Mouse (Mus musculus): ENCODE results near the gene Cdh12. TPM values are rescaled to one million over a fixed set of nuclear protein-coding genes. Genes with fewer than 3 reads are reported as not detected.
"Not testable (repeated sequence)": the region's sequence is repeated elsewhere in the genome, so short reads cannot be mapped to it uniquely, and the experiment has no call there.

Cdh12 gene
- total RNA-seq, 2 experiments from 2014 or later: not detected

DNA sequence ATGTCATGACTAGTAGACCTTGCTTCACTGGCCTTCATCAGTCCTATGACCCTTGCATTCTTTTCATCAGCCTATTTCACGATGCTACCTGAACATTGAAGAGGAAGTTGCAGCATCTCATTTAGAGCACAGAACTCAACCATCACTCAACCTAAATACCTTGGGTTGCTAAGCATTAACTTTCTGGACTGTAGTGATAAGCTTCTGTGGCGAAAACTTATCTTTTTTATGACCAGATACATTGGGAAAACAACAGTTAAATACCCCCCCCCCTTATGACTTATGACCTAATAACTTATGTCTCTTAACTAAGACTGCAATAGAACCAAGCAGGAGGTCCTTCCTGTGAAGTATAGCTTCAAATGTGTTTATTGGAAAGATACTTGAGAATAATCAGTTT is 620.2 kb downstream of the Cdh12 start:
- ATAC-seq (replicated peaks; ENCODE audit: poor library complexity, severe bottlenecking): no peak

DNA sequence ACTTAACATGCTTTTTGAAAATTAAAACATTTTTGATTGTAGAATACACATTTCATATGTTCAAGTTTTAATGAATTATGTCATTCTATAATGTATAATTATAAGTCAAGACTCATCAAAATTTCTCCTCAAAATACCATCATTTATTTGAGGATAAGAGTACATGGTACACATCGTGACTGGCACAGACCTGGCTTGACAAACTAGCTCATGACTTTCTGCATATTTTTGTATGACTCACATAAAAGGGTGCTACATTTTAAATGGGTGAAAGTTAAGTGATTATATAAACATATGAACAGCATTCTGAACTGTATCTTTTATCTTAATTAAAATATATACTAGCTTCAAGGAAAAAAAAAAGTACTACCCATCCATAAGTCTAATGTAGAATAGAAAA is 643.8 kb downstream of the Cdh12 start:
- ATAC-seq (replicated peaks; ENCODE audit: poor library complexity, severe bottlenecking): no peak

DNA sequence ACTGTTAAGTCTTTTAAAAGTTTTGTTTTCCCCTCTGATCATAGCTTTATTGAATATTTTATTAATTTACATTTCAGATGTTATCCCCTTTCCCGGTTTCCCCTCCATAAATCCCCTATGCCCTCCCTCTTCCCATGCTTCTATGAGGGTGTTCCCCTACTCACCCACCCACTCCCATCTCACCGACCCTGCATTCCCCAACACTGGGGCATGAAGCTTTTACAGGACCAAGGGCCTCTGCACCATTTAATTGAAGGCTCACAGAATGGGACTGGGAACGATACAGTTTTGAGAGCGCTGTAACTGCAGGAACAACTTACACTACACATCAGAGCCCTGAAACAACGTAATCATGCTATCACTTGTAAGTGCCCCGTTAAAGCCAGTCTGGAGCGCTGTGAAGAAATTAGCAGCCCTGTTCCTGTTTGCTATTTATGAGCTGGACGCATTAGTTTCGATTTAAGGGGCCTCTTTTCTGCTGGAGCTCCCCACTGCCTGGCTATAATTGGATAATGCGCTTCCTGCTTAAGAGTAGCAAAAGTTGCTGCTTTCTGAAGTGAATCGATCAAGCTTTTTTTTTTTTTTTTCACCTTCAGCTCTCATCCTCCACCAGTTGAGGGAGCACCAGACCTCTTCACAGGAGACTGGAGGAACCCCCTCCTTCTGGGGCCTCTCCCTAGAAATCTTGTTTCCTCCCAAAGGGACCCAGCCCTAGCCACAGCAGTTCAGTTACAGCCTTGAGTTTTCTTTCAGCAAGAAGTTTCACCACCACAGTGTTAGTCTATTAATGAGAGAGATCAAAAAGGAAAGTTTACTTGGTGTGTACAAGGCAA is 660.2 kb downstream of the Cdh12 start:
- no peak for ATAC-seq (replicated peaks; ENCODE audit: poor library complexity, severe bottlenecking)

DNA sequence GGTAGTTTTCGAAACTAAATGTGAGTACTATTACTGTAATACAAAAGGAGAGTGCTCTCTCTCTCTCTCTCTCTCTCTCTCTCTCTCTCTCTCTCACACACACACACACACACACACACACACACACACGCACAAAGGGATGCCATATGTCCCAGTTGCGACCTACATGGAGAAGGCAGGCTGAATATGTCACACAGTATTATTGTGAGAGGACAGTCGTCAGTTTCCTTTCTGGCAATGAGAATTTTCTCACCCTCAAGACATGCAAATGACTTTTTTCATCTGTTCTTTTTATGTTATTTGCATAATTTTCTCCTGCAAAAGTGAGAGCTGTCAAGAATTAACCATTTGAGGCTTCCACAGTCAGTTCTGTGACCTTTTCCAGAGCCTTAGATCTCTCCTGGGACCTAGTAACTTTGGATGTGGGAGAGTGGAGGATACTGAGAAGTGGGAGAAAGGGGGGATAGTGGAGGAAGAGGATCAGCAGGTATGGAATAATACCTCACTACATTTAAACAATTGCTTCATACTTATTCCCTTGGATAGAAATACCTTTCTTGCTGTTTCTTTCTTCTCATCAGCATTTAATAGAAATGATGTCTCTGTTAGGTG is 660.9 kb downstream of the Cdh12 start:
- ATAC-seq (replicated peaks; ENCODE audit: poor library complexity, severe bottlenecking): no peak

DNA sequence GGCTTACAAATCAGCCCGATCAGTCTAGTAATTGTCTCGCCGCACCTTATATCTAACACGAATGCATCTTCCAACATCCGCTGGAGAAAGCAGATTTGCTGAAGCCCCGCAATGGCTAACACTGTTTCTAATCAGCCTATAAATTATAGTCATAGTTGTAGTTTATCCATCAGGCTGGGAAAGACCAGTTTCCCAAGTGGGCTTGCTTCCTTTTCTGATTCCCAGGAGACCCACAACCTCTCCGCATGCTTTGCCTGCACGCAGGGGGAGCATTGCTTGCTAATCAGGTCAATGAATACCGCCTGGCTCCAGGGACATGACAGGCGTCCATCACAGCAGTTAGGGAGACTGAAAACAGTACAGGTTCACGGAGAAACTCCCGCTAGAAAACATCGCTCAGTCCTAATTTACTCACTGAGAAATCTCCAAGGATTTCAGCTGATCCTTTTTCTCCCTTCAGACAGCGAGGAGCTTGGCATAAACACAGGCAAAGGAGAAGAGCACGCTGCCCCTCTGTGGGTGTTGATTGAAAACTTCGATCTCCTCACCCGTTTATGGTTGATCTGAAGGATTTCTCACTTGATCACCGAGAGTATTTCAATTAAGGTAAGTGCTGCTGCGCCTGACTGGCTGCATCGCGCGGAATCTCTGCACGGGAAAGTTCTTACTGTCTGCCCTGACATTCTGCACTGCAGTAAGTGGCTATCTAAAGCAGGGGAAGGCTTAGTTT is 662.0 kb downstream of the Cdh12 start:
- ATAC-seq (replicated peaks; ENCODE audit: poor library complexity, severe bottlenecking): no peak

DNA sequence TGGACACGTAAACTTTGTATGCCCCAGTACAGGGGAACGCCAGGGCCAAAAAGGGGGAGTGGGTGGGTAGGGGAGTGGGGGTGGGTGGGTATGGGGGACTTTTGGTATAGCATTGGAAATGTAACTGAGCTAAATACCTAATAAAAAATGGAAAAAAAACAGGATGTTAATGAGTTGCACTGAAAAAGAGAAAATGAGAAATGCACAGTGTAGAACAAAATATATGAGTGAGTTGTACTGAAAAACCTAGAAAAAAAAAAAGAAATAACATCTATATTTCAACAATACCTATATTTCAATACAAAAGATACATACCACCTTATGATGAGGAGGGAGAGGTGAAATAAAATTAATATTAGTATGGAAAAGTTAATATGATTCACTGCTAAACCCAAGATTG is 665.7 kb downstream of the Cdh12 start:
- peak; percentile 68; the same call in 1 of the 2 replicates for ATAC-seq (replicated peaks; ENCODE audit: poor library complexity, severe bottlenecking)

DNA sequence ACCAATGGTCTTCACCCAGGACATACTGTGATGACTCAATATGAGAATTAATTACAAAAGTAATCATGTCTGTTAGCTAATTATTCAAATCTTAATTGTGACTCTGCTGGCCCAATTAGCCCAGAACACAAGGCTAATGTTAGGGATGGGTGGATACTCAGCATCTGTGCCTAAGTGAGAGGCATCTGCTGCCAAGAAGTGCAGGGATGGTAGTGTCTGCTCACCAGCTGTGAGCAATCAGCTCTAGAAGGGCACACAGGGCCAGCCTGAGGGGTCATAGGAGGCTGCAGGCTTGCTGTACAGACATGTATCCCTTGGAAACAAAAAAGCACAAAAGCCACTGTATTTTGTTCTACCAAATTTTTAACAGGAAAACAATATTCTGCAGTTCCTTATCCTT is 681.6 kb downstream of the Cdh12 start:
- no peak for ATAC-seq (replicated peaks; ENCODE audit: poor library complexity, severe bottlenecking)

DNA sequence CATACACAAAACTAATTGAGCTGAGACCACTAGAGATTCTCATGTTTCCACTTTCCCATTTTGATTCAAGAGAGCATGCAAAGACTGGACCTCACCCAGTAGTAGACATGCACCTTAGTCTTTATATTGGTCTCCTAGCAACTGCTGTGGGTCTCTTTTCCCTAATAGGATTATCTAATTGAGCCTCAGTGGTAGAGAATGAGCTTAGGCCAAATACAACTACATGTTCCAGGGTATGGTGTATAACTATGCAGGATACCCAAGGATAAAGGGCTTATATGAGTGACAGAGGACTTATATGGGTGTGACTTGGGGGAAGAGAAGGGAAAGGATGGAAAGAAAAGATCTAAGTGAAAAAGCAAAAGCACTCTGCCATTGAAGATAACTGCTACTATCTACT is 683.9 kb downstream of the Cdh12 start:
- no peak for ATAC-seq (replicated peaks; ENCODE audit: poor library complexity, severe bottlenecking)

DNA sequence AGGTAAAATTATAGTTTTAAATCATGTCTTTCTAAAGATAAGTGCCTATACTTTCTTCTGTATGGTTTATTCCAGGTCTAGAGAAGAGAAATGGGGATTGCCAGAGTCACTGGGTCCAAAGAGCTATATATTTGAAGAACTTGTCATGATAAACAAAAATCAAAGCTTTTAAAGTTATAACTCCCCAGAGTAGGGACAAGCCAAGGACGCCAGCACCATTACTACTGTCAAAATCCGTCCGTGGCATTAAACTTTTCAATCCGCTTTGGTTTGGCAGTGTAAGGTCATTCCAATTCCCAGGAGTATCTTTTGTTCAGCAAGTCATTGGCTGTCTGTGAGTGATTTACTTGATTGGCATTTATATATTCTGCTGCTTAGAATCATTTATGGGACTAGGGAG is 697.8 kb downstream of the Cdh12 start:
- no peak for ATAC-seq (replicated peaks; ENCODE audit: poor library complexity, severe bottlenecking)

DNA sequence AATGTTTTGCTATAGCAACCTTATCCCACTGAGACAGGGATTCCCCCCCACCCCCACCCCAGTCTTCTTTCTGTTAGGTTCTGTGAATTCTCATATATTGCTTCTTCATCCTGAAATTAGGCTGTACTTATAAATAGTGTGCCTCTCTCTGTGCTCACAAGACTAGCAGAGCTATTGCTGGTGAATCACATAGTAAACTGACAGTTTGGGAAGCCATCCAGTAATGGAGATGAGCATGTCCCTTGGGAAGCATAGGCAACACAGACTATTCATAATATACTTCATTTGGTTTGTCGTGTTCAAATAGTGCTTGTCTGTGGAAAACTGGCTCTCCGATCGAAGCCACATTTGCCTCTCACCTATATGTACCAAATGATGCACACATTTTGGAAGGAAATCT is 704.5 kb downstream of the Cdh12 start:
- ATAC-seq (replicated peaks; ENCODE audit: poor library complexity, severe bottlenecking): no peak

DNA sequence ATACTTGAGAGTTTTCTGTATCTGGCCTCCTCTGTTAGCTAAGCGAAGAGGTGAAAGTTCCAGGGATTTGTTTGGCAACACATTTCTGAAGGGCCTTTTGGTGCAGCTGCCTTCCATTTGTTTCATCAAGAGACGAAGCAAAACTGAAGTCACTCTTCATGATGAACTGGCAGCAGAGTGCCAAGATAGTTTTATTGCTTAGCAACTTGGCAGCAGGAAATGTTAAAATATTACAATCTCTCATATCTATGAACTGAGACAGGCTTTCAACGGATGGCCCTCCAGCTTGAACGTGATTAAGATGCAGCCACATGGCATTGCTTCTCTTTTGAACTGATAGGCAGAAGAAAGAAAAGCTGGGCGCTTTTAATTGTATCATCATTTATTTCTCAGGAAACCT is 730.7 kb downstream of the Cdh12 start:
- no peak for ATAC-seq (replicated peaks; ENCODE audit: poor library complexity, severe bottlenecking)

DNA sequence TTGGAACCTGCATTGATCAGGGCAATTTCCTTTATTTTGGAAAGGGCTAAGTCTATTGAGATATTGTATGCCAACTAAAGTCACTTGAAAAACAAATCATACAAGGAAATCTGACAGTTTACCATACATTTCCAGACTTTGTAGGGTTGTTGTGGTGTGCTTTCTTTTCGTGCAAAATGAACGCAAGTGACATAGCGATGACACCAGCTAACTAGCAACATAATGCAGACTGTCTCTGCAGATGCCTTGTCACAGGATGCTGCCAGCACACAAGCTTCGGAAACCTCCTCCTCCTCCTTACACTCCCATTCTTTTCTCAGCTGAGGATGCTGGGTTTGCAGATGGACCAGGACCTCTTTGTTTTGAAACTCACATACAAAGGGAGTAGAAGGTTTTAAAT is 731.1 kb downstream of the Cdh12 start:
- no peak for ATAC-seq (replicated peaks; ENCODE audit: poor library complexity, severe bottlenecking)

DNA sequence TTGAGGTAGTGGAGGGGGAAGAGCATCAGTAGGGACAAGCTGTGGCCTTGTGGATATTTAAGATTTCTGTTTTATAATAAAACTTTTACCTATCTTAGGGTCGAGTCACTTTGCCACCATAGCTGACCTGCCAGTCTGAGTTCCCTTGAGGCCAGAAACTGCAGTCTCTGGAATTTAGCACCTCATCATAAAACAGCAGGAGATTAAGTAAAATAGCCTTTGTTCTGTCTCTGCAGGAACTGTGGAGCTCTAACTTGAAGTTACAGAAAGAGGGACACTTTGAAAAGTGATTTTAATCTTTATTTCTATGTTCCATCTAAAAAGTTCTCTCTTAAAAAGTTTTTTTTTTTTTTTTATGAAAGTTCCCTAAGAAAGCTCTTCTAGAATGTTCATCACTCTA is 736.7 kb downstream of the Cdh12 start:
- ATAC-seq (replicated peaks; ENCODE audit: poor library complexity, severe bottlenecking): no peak

DNA sequence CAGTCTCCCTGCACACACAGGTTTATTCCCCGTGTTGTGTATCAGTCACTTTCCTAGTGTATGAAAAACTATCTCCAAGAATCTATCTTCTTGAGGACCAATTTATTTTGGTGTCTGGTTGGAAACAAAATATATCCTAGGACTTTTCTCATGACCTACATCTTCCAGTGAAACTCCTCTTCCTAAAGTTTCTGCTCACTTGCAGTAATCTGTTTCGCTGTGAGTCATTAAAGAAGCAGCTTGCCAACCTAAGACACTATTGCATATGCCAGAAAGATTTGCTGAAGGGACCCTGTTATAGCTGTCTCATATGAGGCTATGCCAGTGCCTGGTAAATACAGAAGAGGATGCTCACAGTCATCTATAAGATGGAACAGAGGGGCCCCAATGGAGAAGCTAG is 761.0 kb downstream of the Cdh12 start:
- not testable (repeated sequence) for ATAC-seq (replicated peaks; ENCODE audit: poor library complexity, severe bottlenecking)

DNA sequence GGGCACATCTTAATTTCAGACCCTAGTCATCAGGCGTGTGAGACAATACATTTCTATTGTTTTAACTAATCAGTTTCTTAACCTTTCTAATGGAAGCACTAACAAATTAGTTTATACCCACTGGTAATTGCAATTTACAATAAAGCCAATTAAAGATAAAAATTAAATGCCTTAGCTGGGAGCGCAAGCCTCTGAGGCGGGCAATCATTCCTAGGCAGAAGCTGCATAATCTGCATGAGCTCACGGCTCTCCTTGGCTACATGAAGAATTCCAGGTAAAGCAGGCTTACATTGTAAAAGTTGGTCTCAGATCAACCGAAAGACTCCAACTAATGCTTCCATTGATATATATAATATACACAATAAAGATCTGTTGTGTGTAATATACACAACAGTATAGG is 773.9 kb downstream of the Cdh12 start:
- no peak for ATAC-seq (replicated peaks; ENCODE audit: poor library complexity, severe bottlenecking)

DNA sequence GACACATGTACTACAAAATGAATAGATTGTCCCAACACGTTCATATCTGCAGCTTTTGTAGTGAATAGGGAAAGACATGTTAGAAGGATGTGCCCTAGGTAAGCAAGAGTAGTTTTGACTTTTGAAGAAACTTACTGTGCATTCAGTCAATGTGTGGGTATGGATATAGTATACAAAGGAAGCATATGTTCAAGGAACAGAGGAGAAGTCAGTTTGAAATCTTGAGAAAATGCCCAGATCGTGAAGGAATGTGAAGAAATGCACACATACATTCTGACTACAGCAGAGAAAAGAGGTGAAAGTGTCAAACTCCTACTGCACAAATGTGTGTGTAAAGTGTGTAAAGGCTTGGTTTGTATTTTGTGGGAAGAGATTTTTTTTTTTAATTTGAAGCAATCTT is 812.3 kb downstream of the Cdh12 start:
- ATAC-seq (replicated peaks; ENCODE audit: poor library complexity, severe bottlenecking): no peak

DNA sequence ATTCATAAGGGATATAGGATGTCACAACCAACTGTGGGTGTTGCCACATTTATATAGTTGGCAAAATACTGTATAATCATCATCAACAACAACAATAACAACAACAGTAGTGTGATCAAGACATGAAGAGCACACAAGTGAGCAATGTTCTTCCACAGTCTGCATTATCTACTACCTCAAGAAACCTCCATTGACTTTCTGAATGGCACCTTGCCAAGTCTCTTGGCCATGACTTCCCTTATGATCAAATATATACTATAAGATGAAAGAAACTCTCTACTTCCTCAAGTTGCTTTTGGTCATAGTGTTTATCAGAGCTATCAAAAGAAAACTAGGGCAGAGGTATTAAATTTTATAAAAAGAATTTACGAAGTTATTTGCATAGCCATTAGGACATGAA is 820.8 kb downstream of the Cdh12 start:
- ATAC-seq (replicated peaks; ENCODE audit: poor library complexity, severe bottlenecking): no peak

DNA sequence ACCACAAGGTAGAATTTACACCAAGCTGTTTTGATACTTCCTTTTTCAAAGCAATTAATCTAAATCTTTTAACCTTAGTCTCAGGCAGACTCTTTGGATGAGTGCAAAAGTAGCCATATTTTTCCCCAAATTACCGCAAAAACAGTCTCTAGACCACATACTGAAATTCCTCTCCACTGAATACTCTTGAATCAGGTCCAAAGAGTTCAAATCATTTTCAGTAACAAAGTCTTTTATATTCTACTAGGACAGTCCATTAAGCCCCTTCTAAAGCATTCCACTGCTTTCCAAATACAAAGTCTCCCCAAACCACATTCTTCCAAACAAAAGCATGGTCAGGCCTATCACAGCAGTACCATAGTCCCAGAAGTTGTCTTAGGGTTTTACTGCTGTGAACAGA is 848.0 kb downstream of the Cdh12 start:
- ATAC-seq (replicated peaks; ENCODE audit: poor library complexity, severe bottlenecking): no peak

DNA sequence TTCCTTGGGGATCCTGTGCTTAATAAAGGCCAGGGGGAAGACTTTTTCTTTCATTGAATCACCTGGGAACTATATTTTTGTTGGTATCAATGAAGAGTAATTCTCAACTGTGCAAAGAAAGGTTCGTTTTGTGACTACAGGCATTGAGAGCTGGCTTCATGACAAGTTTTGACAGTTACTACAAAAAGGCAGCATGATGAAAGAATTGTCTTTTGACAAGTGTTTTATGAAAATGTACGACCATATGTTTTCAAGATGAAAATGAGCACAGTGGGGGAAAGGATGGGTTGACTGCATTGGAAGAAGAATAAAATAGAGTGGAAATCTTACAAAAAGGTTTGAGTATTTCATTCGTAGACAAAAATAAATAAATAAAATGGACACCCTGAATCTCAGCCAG is 866.4 kb downstream of the Cdh12 start:
- no peak for ATAC-seq (replicated peaks; ENCODE audit: poor library complexity, severe bottlenecking)

DNA sequence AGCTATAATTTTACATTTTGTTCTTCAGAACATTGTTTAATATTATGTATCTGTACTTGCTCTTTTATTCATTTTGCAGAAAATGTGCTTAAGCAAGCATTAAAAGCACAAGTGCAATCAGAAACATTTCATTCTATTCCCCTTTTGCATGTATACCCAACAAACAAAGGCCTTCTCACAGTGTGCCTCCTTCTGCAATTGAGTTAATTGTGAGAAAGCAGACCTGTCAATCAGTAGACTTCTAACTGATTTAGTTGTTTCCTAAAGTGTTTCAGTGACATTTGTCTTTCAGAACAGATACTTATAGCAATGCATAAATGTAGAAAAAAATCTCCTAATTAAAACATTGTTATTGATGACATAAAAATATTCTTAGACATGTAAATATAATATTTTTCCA is 894.8 kb downstream of the Cdh12 start:
- ATAC-seq (replicated peaks; ENCODE audit: poor library complexity, severe bottlenecking): no peak

DNA sequence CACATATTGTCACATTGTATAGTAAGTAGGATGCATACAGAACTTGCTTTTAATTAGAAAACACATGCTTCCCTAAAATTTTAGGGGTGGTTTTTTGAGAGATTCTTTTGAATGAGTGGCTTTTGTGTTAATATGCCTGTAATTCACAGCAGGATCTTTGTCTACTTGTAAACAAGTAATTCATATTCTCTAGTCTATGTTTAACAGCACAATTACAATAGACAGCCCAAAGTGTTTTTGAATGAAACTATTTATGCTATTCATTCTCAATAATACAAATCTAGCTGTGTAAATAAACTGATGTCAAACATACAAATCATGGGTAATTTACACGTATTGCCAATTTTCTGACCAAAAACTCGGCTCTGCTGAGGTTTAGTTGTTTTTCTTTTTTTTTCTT is 895.3 kb downstream of the Cdh12 start:
- no peak for ATAC-seq (replicated peaks; ENCODE audit: poor library complexity, severe bottlenecking)

DNA sequence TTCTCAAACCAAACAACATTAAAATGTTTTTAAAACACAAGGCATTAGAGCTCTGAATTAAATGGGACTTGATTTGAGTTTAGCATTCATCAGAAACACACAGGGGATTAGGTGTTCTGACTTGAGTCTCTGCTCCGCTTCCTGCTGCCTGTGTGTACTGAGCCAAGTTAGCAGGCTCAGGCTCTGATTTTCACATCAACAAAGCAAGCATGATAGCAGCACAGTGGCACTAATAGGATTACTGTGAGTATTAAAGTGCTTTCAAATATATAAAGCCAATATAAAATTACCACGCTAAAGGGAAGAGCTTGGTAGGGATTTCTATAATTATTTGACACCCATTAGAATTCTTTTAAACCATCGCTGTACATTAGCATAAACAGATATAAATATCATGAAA is 895.7 kb downstream of the Cdh12 start:
- no peak for ATAC-seq (replicated peaks; ENCODE audit: poor library complexity, severe bottlenecking)
